Mouse (Mus musculus): ENCODE results near the gene Cym.

Gene Cym

GRCm38 (mm10) chr3:107223230-107223629 lies 1.7 kb upstream of the Cym start:
- no peak for DNase-seq (ENCODE audit: low spot score in 2 of 2)

- no peak for DNase-seq (ENCODE audit: low spot score in 2 of 2)
Measured at GRCm38 (mm10) chr3:107218572-107218971, 3.0 kb downstream of the Cym start.

GRCm38 (mm10) chr3:107217101-107217480 lies 4.4 kb downstream of the Cym start:
- DNase-seq (ENCODE audit: low spot score in 2 of 2), result no peak

- DNase-seq (ENCODE audit: low spot score in 2 of 2), result no peak
Measured at GRCm38 (mm10) chr3:107216400-107217100, 5.0 kb downstream of the Cym start.

DNA sequence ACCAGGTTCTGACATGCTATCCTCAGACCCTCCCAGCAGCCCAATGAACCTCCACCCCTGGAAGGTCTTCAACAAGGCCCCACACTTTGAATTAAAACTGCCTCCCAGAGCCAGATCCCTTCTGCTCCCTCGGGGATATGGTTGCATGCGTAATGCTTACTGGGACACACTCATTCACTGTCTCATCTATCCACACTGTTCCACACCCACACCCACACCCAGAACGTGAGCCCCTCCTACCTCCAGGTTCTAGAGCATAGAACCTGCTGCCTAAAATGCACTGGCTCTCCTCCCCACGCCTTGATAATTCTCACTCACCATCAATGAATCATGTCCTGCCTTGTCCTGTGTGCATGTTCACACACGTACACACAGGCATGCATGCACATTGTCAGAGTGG lies 6.9 kb downstream of the Cym start:
- no peak for DNase-seq (ENCODE audit: low spot score in 2 of 2)

DNA sequence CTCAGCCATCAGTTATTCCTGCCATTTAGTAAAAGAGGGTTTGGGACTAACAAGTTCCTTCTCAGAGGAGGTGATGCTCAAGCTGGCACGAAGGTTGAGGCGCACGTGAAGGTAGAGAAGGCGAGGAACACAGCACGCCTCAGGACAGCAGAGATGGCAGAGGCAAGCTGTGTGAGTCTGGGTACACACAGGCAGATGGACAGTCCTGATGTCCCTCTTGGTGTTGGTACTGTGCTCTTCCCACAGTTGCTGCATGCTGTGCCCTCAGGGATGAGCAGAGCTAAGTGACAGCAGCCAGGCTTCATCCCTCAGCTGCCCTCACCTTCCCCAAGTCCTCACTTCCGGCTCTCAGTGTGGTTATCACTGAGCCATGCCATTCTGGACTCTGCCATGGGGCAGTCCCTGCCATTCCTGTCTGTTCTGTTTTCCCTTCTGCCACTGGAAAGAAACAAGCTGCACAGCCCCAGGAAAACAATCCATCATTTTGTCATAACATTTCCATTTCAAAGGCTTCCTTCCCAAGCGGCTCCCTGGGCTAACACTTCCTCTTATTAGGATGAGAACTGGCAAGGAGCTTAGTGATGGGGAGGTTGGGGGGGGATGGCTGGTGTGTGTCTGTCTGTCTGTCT lies 13.8 kb downstream of the Cym start:
- no peak for DNase-seq (ENCODE audit: low spot score in 2 of 2)

GRCm38 (mm10) chr3:107206490-107207150 lies 14.9 kb downstream of the Cym start:
- DNase-seq (ENCODE audit: low spot score in 2 of 2), result no peak

DNA sequence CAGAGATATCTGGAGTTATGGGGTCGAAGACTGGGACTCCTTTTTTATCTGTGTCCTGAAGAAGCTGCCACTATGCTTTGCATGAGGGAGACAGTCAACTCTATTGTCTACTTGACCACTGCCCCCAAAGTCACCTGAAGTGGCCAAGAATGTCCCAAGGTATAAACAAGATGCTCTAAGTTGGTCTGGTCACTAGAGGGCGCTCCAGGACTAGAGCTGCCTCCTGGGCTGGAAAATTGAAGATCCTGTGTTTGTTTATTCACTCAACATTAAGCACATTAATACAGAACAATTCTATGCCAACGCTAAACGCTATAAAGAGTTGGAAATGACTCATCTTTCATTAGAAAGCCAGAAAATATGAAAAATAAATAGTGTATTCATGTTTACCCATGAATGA lies 15.5 kb downstream of the Cym start:
- peak; percentile 38 to 50 for DNase-seq (ENCODE audit: low spot score in 2 of 2)

GRCm38 (mm10) chr3:107205170-107205569 lies 16.4 kb downstream of the Cym start:
- DNase-seq (ENCODE audit: low spot score in 2 of 2), result no peak

GRCm38 (mm10) chr3:107204413-107204812 lies 17.1 kb downstream of the Cym start:
- no peak for DNase-seq (ENCODE audit: low spot score in 2 of 2)

GRCm38 (mm10) chr3:107201310-107202180 lies 20.0 kb downstream of the Cym start:
- no peak for DNase-seq (ENCODE audit: low spot score in 2 of 2)

DNA sequence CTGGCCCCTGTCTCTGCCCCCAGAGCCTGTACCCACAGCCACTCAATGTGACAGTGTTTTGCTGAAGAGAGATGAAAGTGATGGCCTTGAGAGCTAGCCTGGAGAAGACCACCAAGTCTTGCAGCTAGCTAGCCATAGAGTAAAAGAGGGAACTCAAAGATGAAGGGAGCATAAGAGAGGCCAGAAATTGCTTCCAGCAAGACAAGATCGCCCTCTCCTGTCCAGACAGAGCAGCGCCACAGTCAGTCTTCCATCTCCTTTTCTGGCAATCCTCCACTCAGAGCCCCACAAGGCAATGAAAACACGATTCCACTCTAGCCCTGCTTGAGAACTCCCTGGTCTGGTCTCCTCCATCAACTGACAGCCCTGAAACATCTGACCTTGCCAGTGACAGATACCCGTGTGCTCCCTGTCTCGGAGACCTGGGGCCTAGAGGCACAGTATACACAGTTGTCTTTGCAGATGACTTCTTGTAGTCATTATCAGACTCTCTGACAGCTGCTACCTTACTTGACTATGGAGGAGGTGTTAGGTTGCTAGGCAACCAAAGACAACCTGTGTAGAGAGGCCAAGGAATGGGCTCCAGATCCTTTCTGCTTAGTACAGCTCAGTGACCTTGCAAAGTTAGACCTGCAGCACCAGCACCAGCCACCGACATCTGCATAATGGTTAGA lies 33.2 kb downstream of the Cym start:
- DNase-seq (ENCODE audit: low spot score in 2 of 2), result no peak

DNA sequence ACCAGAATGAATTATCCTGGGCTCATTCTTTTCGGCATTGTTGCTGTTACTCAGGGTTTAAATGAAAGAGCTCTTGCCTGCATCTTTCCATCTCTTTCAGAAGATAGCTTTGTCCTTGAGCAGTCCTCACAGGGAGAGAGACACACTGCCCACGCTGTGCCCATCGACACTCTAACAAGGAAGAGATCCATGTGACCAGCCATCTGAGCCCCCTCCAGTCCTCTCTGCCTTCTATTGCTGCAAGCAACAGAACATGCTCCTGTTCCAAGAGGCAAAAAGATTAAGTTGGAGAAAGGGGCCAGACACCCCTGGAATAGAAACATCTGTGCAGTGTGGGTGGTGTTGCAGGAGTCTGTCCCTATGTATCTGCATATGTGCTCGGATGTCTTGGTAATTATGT lies 34.5 kb downstream of the Cym start:
- DNase-seq (ENCODE audit: low spot score in 2 of 2), result no peak

DNA sequence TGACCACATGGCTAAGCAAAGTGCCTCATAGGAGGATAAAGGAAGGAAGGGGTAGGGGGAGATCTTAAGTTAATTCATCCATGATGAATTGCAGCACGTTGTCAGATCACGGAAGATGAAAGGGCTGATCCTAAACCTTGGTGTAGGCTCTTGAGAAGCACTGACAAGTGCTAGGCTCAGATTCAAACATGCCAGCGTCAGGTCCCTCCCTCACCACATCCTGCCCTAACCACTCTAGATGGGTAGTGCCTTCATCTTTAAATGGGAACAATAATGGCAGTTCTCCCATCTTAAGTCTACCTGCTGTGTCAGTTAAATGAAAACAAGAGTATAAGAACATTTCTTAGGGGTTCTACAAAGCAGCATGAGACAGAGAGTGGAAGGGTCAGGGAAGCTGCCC lies 35.9 kb downstream of the Cym start:
- no peak for DNase-seq (ENCODE audit: low spot score in 2 of 2)

DNA sequence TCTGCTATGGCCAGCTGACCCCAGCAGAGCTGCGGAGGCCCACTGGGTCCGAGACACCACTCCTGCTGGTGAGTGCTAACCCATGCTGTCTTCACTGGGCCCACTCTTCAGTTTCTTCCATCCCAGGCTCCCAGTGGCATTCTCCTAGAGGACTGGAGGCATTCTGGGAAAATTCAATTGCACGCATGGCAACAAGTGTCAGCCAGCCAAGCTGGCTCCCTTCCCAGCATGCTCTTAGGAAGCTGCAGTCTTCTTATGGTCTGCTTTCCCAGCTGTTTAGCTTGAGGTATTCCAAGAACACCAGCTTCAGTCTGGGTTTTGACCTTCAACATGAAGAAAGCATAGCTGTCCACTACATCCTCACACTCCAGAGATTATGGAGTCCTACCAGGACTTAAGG lies 38.4 kb downstream of the Cym start:
- no peak for DNase-seq (ENCODE audit: low spot score in 2 of 2)

DNA sequence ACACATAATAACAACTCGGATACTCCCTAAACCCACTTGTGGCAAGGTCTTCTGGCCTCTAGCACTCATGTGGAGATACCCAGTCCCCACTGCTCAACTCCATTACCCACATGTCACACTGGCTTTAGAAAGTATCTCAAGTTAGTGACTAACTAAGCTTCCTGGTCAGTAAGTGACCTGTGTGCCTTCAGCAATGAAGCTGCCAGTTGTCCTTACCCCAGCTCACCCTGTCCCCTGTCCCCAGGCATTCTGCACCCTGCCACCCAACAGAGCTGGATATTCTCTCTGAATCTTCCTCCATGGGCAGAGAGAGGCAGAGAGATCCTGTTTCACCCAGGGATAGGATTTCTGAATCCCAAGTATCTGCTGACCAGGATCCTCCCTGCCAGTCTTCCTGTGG lies 38.8 kb downstream of the Cym start, which contains the start of gene Kcna10:
Gene Kcna10, plus strand, starts transcription at position 301 of the 400 bp plus-strand sequence.
- DNase-seq (ENCODE audit: low spot score in 2 of 2), result no peak

- no peak for DNase-seq (ENCODE audit: low spot score in 2 of 2)
Measured at GRCm38 (mm10) chr3:107180860-107181259, 40.7 kb downstream of the Cym start.

GRCm38 (mm10) chr3:107176501-107176900 lies 45.0 kb downstream of the Cym start:
- DNase-seq (ENCODE audit: low spot score in 2 of 2), result no peak

DNA sequence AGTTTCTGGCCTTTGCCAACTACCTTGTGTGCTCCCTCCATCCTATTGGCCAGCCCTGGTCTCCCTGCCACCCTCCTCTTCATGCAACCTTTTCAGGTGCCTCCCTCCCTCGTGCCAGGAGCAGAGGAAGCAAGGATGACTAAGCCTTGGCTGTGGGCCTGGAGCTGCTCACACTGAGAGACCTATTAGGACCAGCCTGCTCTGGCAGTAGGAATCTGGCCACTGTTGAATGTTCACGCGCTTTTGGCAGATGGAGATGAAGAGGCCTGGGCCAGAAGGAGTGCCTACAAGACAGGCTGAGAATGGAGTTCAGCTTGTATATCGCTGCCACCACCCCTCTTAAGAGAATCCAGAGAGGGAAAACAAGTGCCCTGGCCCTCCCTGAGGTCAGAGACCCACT lies 46.0 kb downstream of the Cym start:
- no peak for DNase-seq (ENCODE audit: low spot score in 2 of 2)

- no peak for DNase-seq (ENCODE audit: low spot score in 2 of 2)
Measured at GRCm38 (mm10) chr3:107172556-107172955, 49.0 kb downstream of the Cym start.

GRCm38 (mm10) chr3:107171964-107172363 lies 49.6 kb downstream of the Cym start:
- DNase-seq (ENCODE audit: low spot score in 2 of 2), result no peak

DNA sequence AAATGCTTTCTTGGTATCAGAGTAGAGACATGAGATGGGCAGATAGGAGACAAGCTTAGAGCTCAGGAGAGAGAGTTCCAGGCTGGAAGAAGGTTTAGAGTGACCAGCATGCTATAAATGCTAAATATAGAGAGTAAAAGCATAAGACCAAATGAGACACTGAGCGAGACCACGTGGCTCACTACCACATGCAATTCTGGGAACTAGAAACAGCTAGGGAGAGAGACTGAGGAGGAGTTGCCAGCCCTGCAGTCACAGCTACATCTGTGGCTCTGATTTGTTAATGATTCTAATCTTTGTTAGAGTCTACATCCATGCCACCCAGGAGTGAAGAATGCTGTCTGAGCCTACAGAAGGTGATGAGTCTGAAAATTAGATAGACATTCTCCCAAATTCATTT lies 52.0 kb downstream of the Cym start:
- DNase-seq (ENCODE audit: low spot score in 2 of 2), result no peak
